Comparison of ENCODE assay signal across 24 mouse cellular contexts in genomic region chr12:11362435-11362834, GRCm38 (mm10).
DNase-seq lines count a peak whose midpoint lies in the region; ATAC-seq and TF ChIP-seq lines count a peak whose summit lies in the region.
"Had no signal": no experiment of that assay in that cellular context is flagged by ENCODE, and none has a peak within 500 bp of the region (broad histone marks: within the 10 kb centered on the region; RNA-seq: fewer than 3 reads in every experiment).

No protein-coding gene starts in this region.

- peak; percentile 21 for DNase-seq in forebrain, postnatal 0 days
- no peak for DNase-seq in forebrain, embryonic 10.5 days (ENCODE audit: extremely low spot score, low spot score)
- no peak for DNase-seq in midbrain, embryonic 10.5 days (ENCODE audit: low spot score)
- no peak for DNase-seq in layer of hippocampus, postnatal 14 days (ENCODE audit: low spot score in 2 of 2)
- DNase-seq: adrenal gland, postnatal 25 days; B cell, adult 2 months; cerebellum, adult 8-10 months; cerebellum, postnatal 36 days; heart, adult 2 months; heart, postnatal 4 days; kidney, adult 18-20 months; kidney, postnatal 25 days; lung, embryonic 14.5 days; lung, postnatal 14 days; right cerebral cortex, postnatal 25 days had no signal

- no peak for TF ChIP-seq CTCF in forebrain, postnatal 0 days (IDR thresholded peaks at IDR 0.05; ENCODE audit: low read depth)

- H3K4me3 ChIP-seq in forebrain, postnatal 0 days (ENCODE audit: low read depth, low read length) = no peak overlapping the region
- H3K4me3 ChIP-seq in forebrain, embryonic 10.5 days = no peak overlapping the region
- H3K4me3 ChIP-seq in midbrain, embryonic 13.5 days (replicated peaks) = no peak overlapping the region
- H3K4me3 ChIP-seq in midbrain, embryonic 10.5 days = no peak overlapping the region
- H3K4me3 ChIP-seq in midbrain, embryonic 15.5 days = no peak overlapping the region
- H3K4me3 ChIP-seq: heart, adult 2 months; heart, embryonic 12.5 days; kidney, embryonic 15.5 days; left cerebral cortex, adult 2 months; limb, embryonic 12.5 days; liver, embryonic 15.5 days; neural tube, embryonic 15.5 days; stomach, embryonic 15.5 days had no signal

- peak; percentile 48; the same call in 1 of the 2 replicates for ATAC-seq in forebrain, postnatal 0 days
- peak; percentile 53; the same call in 1 of the 2 replicates for ATAC-seq in midbrain, embryonic 13.5 days
- peak; percentile 89 for ATAC-seq in midbrain, embryonic 15.5 days (replicated peaks)

- 69% methylated on average over 6 of the region's 6 CpGs for WGBS in forebrain, postnatal 0 days
- 92% methylated on average over 6 of the region's 6 CpGs for WGBS in forebrain, embryonic 10.5 days
- WGBS in midbrain, embryonic 13.5 days = 83% methylated on average over 6 of the region's 6 CpGs
- 93% methylated on average over 6 of the region's 6 CpGs for WGBS in midbrain, embryonic 10.5 days
- 72% methylated on average over 6 of the region's 6 CpGs for WGBS in midbrain, embryonic 15.5 days

- no peak overlapping the region for H3K27ac ChIP-seq in forebrain, postnatal 0 days (ENCODE audit: low read depth, low read length)
- no peak overlapping the region for H3K27ac ChIP-seq in forebrain, embryonic 10.5 days
- H3K27ac ChIP-seq in midbrain, embryonic 13.5 days = no peak overlapping the region
- H3K27ac ChIP-seq in midbrain, embryonic 10.5 days (replicated peaks) = no peak overlapping the region
- H3K27ac ChIP-seq in midbrain, embryonic 15.5 days = no peak overlapping the region
- H3K27ac ChIP-seq: heart, adult 2 months; kidney, embryonic 15.5 days; left cerebral cortex, adult 2 months; limb, embryonic 12.5 days; liver, embryonic 15.5 days; neural tube, embryonic 15.5 days; stomach, embryonic 15.5 days had no signal

- H3K9ac ChIP-seq in forebrain, postnatal 0 days = no peak overlapping the region
- H3K9ac ChIP-seq in midbrain, embryonic 13.5 days (replicated peaks) = no peak overlapping the region
- H3K9ac ChIP-seq in midbrain, embryonic 15.5 days = no peak overlapping the region
- H3K9ac ChIP-seq: heart, embryonic 12.5 days; kidney, embryonic 15.5 days; limb, embryonic 12.5 days; liver, embryonic 15.5 days; lung, embryonic 14.5 days; neural tube, embryonic 15.5 days; stomach, embryonic 15.5 days had no signal

- no peaks in the 10 kb centered on the region for H3K9me3 ChIP-seq in forebrain, postnatal 0 days (ENCODE audit: low read length)
- no peaks in the 10 kb centered on the region for H3K9me3 ChIP-seq in forebrain, embryonic 10.5 days
- no peaks in the 10 kb centered on the region for H3K9me3 ChIP-seq in midbrain, embryonic 13.5 days
- H3K9me3 ChIP-seq in midbrain, embryonic 10.5 days (replicated peaks) = no peaks in the 10 kb centered on the region
- H3K9me3 ChIP-seq in midbrain, embryonic 15.5 days = no peaks in the 10 kb centered on the region
- H3K9me3 ChIP-seq: heart, embryonic 12.5 days; kidney, embryonic 15.5 days; limb, embryonic 12.5 days; liver, embryonic 15.5 days; neural tube, embryonic 15.5 days; stomach, embryonic 15.5 days had no signal

- no peaks in the 10 kb centered on the region for H3K4me1 ChIP-seq in forebrain, postnatal 0 days (ENCODE audit: insufficient read depth)
- H3K4me1 ChIP-seq in forebrain, embryonic 10.5 days = no peaks in the 10 kb centered on the region
- H3K4me1 ChIP-seq in midbrain, embryonic 13.5 days (replicated peaks) = no peaks in the 10 kb centered on the region
- H3K4me1 ChIP-seq in midbrain, embryonic 10.5 days = peaks cover 3% of the 10 kb centered on the region
- 0 out of 2 replicates have a peak, but pooled peaks cover 4% of the 10 kb centered on the region for H3K4me1 ChIP-seq in midbrain, embryonic 15.5 days
- H3K4me1 ChIP-seq: heart, embryonic 12.5 days; kidney, embryonic 15.5 days; limb, embryonic 12.5 days; liver, embryonic 15.5 days; neural tube, embryonic 15.5 days; stomach, embryonic 15.5 days had no signal

- H3K36me3 ChIP-seq in forebrain, postnatal 0 days (ENCODE audit: insufficient read depth) = no peaks in the 10 kb centered on the region
- no peaks in the 10 kb centered on the region for H3K36me3 ChIP-seq in forebrain, embryonic 10.5 days (replicated peaks)
- no peaks in the 10 kb centered on the region for H3K36me3 ChIP-seq in midbrain, embryonic 13.5 days
- no peaks in the 10 kb centered on the region for H3K36me3 ChIP-seq in midbrain, embryonic 10.5 days
- H3K36me3 ChIP-seq in midbrain, embryonic 15.5 days (replicated peaks) = no peaks in the 10 kb centered on the region
- H3K36me3 ChIP-seq: heart, embryonic 12.5 days; kidney, embryonic 15.5 days; limb, embryonic 12.5 days; liver, embryonic 15.5 days; neural tube, embryonic 15.5 days; stomach, embryonic 15.5 days had no signal

- no peak overlapping the region for H3K4me2 ChIP-seq in forebrain, postnatal 0 days (ENCODE audit: low read depth)
- H3K4me2 ChIP-seq in midbrain, embryonic 13.5 days (replicated peaks) = no peak overlapping the region
- H3K4me2 ChIP-seq in midbrain, embryonic 15.5 days = no peak overlapping the region
- H3K4me2 ChIP-seq: heart, embryonic 12.5 days; kidney, embryonic 15.5 days; limb, embryonic 12.5 days; liver, embryonic 15.5 days; lung, embryonic 14.5 days; neural tube, embryonic 15.5 days; stomach, embryonic 15.5 days had no signal

- no peaks in the 10 kb centered on the region for H3K27me3 ChIP-seq in forebrain, postnatal 0 days (ENCODE audit: insufficient read depth, low read length)
- no peaks in the 10 kb centered on the region for H3K27me3 ChIP-seq in forebrain, embryonic 10.5 days (ENCODE audit: poor library complexity, severe bottlenecking)
- no peaks in the 10 kb centered on the region for H3K27me3 ChIP-seq in midbrain, embryonic 13.5 days
- no peaks in the 10 kb centered on the region for H3K27me3 ChIP-seq in midbrain, embryonic 10.5 days (ENCODE audit: low read depth, poor library complexity, severe bottlenecking)
- no peaks in the 10 kb centered on the region for H3K27me3 ChIP-seq in midbrain, embryonic 15.5 days (replicated peaks)
- H3K27me3 ChIP-seq: heart, embryonic 12.5 days; kidney, embryonic 15.5 days; limb, embryonic 12.5 days; liver, embryonic 15.5 days; neural tube, embryonic 15.5 days; stomach, embryonic 15.5 days had no signal
